Mouse (Mus musculus): ENCODE data around the gene Parp16. TPM values are rescaled to one million over a fixed set of nuclear protein-coding genes. Genes with fewer than 3 reads are reported as not detected.
"Not testable (repeated sequence)": the region's sequence is repeated elsewhere in the genome, so short reads cannot be mapped to it uniquely, and the experiment has no call there.

Parp16 gene
- polyA plus RNA-seq, 1 experiment from 2014 or later: 8.6 TPM

DNA sequence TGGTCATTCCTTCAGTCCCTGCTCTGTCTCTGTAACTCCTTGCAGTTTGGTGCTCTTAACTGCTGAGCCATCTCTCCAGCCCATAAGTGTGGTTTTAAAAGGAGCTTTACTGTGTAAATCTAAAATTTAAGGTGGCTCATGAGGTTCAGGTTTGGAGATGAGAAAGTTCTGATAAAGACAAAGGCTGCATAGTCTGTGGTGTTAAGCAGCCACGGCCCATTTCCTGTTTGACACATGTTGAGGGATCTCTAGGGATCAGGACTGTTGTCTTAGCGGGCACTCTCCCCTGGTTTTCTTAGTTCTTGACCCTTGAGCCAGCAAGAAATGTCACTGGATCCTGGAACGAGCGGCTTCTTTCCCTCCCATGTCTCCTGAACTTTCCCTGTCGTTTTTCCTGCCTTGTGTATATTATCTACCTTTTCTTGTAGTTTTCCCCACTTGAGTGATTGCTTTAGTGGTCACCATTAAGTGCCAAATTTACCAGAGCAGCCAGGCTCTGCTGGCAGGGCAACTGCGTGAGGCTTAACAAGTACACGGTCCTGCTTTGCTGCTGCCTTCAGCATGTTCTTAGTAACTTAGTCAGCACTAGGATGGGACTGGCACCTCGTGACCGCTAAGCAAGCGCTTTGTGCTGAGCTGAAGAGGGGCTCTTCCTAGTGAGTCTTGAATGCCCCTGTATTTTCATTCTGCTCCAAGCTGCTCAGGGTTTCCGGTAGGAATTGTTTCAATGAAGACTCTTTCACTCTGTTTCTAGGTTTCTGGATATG is 10.1 kb downstream of the Parp16 start:
- 40% methylated on average over 11 of the region's 11 CpGs for WGBS

DNA sequence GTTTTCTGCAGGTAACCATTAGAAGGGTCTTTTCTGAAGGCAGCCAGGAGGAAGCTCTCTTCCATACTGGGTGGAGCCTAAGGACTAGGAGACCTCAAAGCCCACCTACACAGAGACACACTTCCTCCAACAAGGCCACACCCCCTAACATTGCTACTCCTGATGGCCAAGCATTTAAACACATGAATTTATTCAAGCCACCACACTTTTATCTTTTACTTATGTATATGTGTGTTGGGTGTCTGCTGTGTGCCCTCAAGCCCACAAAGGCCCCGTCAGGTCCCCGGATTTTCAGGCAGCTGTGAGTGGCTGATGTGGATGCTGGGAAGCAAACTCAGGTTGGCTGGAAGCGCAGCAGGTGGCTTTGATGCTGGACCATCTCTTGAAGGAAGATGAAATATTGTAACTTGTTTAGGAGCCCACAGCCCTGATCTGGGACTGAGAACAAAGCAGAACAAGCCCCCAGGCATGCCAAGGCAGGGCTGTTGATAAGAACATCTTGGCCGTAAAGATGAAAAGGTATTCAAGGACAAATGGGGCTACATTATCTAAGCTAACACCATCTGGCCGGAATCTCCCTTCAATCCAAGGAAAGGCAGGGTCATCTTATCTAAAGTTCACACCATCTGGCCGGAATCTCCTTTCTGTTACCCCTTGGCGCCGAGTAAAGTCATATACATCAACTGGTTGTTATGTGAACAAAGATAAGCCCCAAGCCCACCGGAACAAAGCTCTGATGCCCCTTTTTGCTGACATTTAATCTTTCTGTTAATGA is 12.1 kb downstream of the Parp16 start:
- ATAC-seq (replicated peaks; ENCODE audit: low FRiP score, low read depth); H3K36me3 ChIP-seq (ENCODE audit: insufficient read depth, low read length); H3K4me1 ChIP-seq (replicated peaks; ENCODE audit: insufficient read depth, low read length); H3K27me3 ChIP-seq (ENCODE audit: insufficient read depth, low read length); DNase-seq (ENCODE audit: low spot score); H3K9ac ChIP-seq (ENCODE audit: low read depth, low read length); H3K9me3 ChIP-seq (replicated peaks; ENCODE audit: low read length); H3K27ac ChIP-seq; H3K4me2 ChIP-seq (ENCODE audit: low read length); H3K4me3 ChIP-seq (replicated peaks; ENCODE audit: low read depth, low read length): not testable (repeated sequence)
- WGBS: 88% methylated on average over 7 of the region's 9 CpGs

More for the DNA sequence above, 10.1 kb downstream of the Parp16 start:
- H3K4me1 ChIP-seq (replicated peaks; ENCODE audit: insufficient read depth, low read length): no peaks in the 10 kb centered on the region
- no peak overlapping the region for H3K9ac ChIP-seq (ENCODE audit: low read depth, low read length)
- DNase-seq (ENCODE audit: low spot score): no peak
- no peak for TF ChIP-seq CTCF (IDR thresholded peaks at IDR 0.05; ENCODE audit: low read depth)
- no peaks in the 10 kb centered on the region for H3K36me3 ChIP-seq (ENCODE audit: insufficient read depth, low read length)
- H3K9me3 ChIP-seq (replicated peaks; ENCODE audit: low read length): no peaks in the 10 kb centered on the region
- no peak overlapping the region for H3K27ac ChIP-seq
- no peak for ATAC-seq (replicated peaks; ENCODE audit: low FRiP score, low read depth)
- no peaks in the 10 kb centered on the region for H3K27me3 ChIP-seq (ENCODE audit: insufficient read depth, low read length)
- H3K4me3 ChIP-seq (replicated peaks; ENCODE audit: low read depth, low read length): no peak overlapping the region
- no peak overlapping the region for H3K4me2 ChIP-seq (ENCODE audit: low read length)

DNA sequence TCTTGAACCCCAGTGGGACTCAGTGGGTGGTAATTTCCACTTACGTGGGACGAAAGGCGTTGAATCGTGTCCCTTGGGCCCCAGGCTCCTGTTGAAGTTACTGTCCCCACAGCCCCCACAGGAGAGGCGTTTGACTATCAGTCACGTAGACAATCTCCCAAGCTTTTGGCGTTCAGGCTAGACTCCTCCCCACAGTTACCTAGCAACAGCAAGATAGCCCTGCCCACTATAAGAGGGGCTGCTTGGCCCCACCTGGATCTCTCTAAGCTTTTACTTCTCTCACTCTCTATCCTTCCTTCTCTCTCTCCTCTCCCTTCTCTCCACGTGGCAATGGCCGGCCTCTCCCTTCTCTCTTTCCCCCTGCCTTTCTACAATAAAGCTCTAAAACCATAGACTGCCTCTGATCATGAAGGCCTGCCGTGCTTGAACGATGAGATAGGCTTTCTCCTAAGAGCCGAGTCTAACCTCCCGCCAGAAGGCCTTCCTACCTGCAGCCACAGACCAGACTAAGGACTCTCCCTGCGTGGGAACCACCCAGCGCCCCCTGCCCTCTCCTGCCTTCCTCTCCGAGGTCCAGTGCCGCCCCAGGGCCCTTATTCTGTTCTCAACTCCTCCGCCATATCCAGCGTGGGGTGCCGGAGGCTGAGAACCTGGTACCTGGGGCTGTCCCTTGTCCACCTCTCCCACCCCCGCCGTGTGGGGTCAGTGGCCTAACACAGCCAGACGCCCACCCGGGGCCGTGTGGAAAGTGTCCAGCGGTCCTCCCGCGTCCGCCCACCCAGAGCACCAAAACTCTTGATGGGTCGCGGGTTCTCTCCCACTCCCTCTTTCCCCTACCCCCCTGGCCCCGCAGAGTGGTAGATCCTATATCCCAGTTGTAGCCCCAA is 13.4 kb downstream of the Parp16 start:
- ATAC-seq (replicated peaks; ENCODE audit: low FRiP score, low read depth) (no peak), DNase-seq (ENCODE audit: low spot score) (no peak)
- no peak overlapping the region for H3K9ac ChIP-seq (ENCODE audit: low read depth, low read length)
- H3K27me3 ChIP-seq (ENCODE audit: insufficient read depth, low read length): no peaks in the 10 kb centered on the region
- H3K4me1 ChIP-seq (replicated peaks; ENCODE audit: insufficient read depth, low read length): no peaks in the 10 kb centered on the region
- H3K9me3 ChIP-seq (replicated peaks; ENCODE audit: low read length): no peaks in the 10 kb centered on the region
- no peak for TF ChIP-seq CTCF (IDR thresholded peaks at IDR 0.05; ENCODE audit: low read depth)
- H3K36me3 ChIP-seq (ENCODE audit: insufficient read depth, low read length): no peaks in the 10 kb centered on the region
- no peak overlapping the region for H3K4me2 ChIP-seq (ENCODE audit: low read length)
- no peak overlapping the region for H3K27ac ChIP-seq
- WGBS: 89% methylated on average over 32 of the region's 32 CpGs
- no peak overlapping the region for H3K4me3 ChIP-seq (replicated peaks; ENCODE audit: low read depth, low read length)

DNA sequence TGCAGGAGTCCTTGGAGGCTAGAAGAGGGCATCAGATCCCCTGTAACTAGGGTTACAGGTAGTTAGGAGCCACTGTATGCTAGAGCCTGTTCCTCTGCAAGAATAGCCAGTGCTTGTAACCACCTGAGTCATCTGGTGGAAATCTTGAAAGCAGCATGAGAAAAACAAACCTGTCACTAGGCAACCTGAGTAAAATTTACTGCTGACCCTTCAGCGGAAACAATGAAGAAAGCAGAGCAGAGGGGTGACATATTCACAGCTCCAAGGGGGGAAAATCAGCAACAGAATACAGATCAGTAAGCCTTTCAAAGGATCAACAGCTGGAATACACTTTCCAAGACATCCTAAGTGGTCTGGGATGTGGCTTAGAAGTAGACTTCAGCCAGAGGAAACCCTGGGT is 16.4 kb downstream of the Parp16 start:
- no peak overlapping the region for H3K9ac ChIP-seq (ENCODE audit: low read depth, low read length)
- no peak overlapping the region for H3K27ac ChIP-seq
- H3K4me3 ChIP-seq (replicated peaks; ENCODE audit: low read depth, low read length): no peak overlapping the region
- H3K4me1 ChIP-seq (replicated peaks; ENCODE audit: insufficient read depth, low read length): 0 out of 2 replicates have a peak, but pooled peaks cover 9% of the 10 kb centered on the region
- H3K9me3 ChIP-seq (replicated peaks; ENCODE audit: low read length): no peaks in the 10 kb centered on the region
- ATAC-seq (replicated peaks; ENCODE audit: low FRiP score, low read depth) (no peak), DNase-seq (ENCODE audit: low spot score) (peak; percentile 47)
- no peak overlapping the region for H3K4me2 ChIP-seq (ENCODE audit: low read length)
- no peaks in the 10 kb centered on the region for H3K36me3 ChIP-seq (ENCODE audit: insufficient read depth, low read length)
- no peaks in the 10 kb centered on the region for H3K27me3 ChIP-seq (ENCODE audit: insufficient read depth, low read length)
- WGBS: 11% methylated on average over 1 of the region's 1 CpGs
- no peak for TF ChIP-seq CTCF (IDR thresholded peaks at IDR 0.05; ENCODE audit: low read depth)

DNA sequence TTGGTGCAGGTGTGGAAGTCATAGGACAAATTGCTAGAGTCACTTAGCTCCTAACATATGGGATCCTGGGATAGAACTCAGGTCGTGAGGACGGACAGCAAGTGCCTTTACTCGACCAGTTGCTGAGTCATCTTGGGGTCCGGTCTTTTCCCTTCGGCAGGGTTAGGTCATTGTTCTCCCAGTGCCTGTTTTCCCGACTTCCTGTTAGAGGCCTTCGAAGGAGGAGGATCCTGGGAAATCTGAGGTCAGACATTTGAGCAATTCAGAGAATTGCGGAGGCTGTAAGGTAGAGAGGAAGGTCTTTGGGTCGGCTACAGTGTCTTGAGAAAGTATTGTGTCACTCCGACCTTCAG is 19.2 kb downstream of the Parp16 start:
- peak; percentile 75 for DNase-seq (ENCODE audit: low spot score)
- H3K4me3 ChIP-seq (replicated peaks; ENCODE audit: low read depth, low read length): peak overlapping the region; percentile 59
- no peaks in the 10 kb centered on the region for H3K27me3 ChIP-seq (ENCODE audit: insufficient read depth, low read length)
- no peak for TF ChIP-seq CTCF (IDR thresholded peaks at IDR 0.05; ENCODE audit: low read depth)
- H3K36me3 ChIP-seq (ENCODE audit: insufficient read depth, low read length): no peaks in the 10 kb centered on the region
- peak overlapping the region; percentile 81 for H3K9ac ChIP-seq (ENCODE audit: low read depth, low read length)
- peak overlapping the region; percentile 87 for H3K4me2 ChIP-seq (ENCODE audit: low read length)
- H3K9me3 ChIP-seq (replicated peaks; ENCODE audit: low read length): no peaks in the 10 kb centered on the region
- H3K4me1 ChIP-seq (replicated peaks; ENCODE audit: insufficient read depth, low read length): peaks cover 16% of the 10 kb centered on the region; the same call in 1 of the 2 replicates
- ATAC-seq (replicated peaks; ENCODE audit: low FRiP score, low read depth): peak; percentile 30
- WGBS: 17% methylated on average over 10 of the region's 10 CpGs
- H3K27ac ChIP-seq: peak overlapping the region; percentile 95
